Mouse (Mus musculus) heart, adult 8-10 months (tissue): ENCODE data around the gene Fam102a. TPM values are rescaled to one million over a fixed set of nuclear protein-coding genes. Genes with fewer than 3 reads are reported as not detected.
A peak's percentile ranks its signal among the peaks of the same experiment; 100 is the strongest.

ENCODE experiments used
- DNase-seq: peaks from one replicate; pipeline ENCODE4 v3.0.0; 2022; ENCODE audit warnings: low spot score
- total RNA-seq, 4 experiments: library from RNA; stranded (reverse); gene quantifications; 2 replicates each; pipeline ENCODE4 v1.2.4; 2022

Gene Fam102a
- total RNA-seq, 4 experiments from 2014 or later: 6.8 to 10.9 (median 8.6) TPM

GRCm38 (mm10) chr2:32607262-32607947 lies 72.3 kb downstream of the Fam102a start:
- DNase-seq: no peak

GRCm38 (mm10) chr2:32608141-32608777 lies 73.1 kb downstream of the Fam102a start:
- peak; percentile 89 for DNase-seq

GRCm38 (mm10) chr2:32608778-32609435 lies 73.8 kb downstream of the Fam102a start:
- no peak for DNase-seq

- no peak for DNase-seq
These were observed 75.6 kb downstream of the Fam102a start for GRCm38 (mm10) chr2:32610610-32611229.

GRCm38 (mm10) chr2:32612274-32612673 lies 77.1 kb downstream of the Fam102a start:
- DNase-seq: no peak

GRCm38 (mm10) chr2:32617109-32617508 lies 82.0 kb downstream of the Fam102a start:
- no peak for DNase-seq

- no peak for DNase-seq
These were observed 82.5 kb downstream of the Fam102a start for GRCm38 (mm10) chr2:32617601-32618000.

GRCm38 (mm10) chr2:32618051-32618450 lies 82.9 kb downstream of the Fam102a start:
- no peak for DNase-seq

Other genes starting within 250 kb of the Fam102a start
- 10 to 100 TPM; 75.1 to 88.9 (median 80.2) TPM for gene Golga2, start 247.9 kb upstream of the Fam102a start, total RNA-seq
- 100 to 1,000 TPM; 221 to 257 (median 231) TPM for gene Swi5, start 247.3 kb upstream of the Fam102a start, total RNA-seq
- 10 to 100 TPM; 25.8 to 34.9 (median 28.0) TPM for gene Ciz1, start 183.0 kb upstream of the Fam102a start, total RNA-seq
- gene Dnm1, start 182.0 kb upstream of the Fam102a start, total RNA-seq: 1 to 10 TPM; 3.5 to 7.5 (median 4.6) TPM
- 10 to 100 TPM; 43.8 to 49.1 (median 45.3) TPM for gene 1110008P14Rik, start 153.4 kb upstream of the Fam102a start, total RNA-seq
- gene Lcn2, start 147.1 kb upstream of the Fam102a start, total RNA-seq: 1 to 10 TPM; 3.7 to 7.2 (median 6.4) TPM
- gene Ptges2, start 139.4 kb upstream of the Fam102a start, total RNA-seq: 10 to 100 TPM; 58.8 to 71.3 (median 63.6) TPM
- 1 to 10 TPM; 3.4 to 4.4 (median 3.5) TPM for gene Naif1, start 84.9 kb upstream of the Fam102a start, total RNA-seq
- gene Slc25a25, start 83.9 kb upstream of the Fam102a start, total RNA-seq: 1 to 10 TPM; 6.4 to 7.8 (median 7.0) TPM
- 10 to 100 TPM; 16.5 to 22.2 (median 18.6) TPM for gene Dpm2, start 35.5 kb downstream of the Fam102a start, total RNA-seq
- under 1 TPM in 1 of 4 experiments, not detected in 3; 0.34 TPM for gene Pip5kl1, start 39.5 kb downstream of the Fam102a start, total RNA-seq
- not detected for gene 9430097D07Rik, start 40.4 kb downstream of the Fam102a start, total RNA-seq
- gene St6galnac4, start 51.8 kb downstream of the Fam102a start, total RNA-seq: 10 to 100 TPM; 15.6 to 23.2 (median 20.7) TPM
- 100 to 1,000 TPM; 102 to 131 (median 114) TPM for gene St6galnac6, start 64.4 kb downstream of the Fam102a start, total RNA-seq
- gene Ak1, start 86.4 kb downstream of the Fam102a start, total RNA-seq: 100 to 1,000 TPM; 656 to 809 (median 697) TPM
- gene Eng, start 111.3 kb downstream of the Fam102a start, total RNA-seq: 100 to 1,000 TPM; 111 to 143 (median 126) TPM
- gene Fpgs, start 168.8 kb downstream of the Fam102a start, total RNA-seq: 1 to 10 TPM; 5.5 to 6.0 (median 5.8) TPM
- gene Cdk9, start 177.7 kb downstream of the Fam102a start, total RNA-seq: 10 to 100 TPM; 23.3 to 27.1 (median 25.7) TPM
- 10 to 100 TPM; 16.4 to 28.8 (median 21.7) TPM for gene Sh2d3c, start 185.7 kb downstream of the Fam102a start, total RNA-seq
- gene 6330409D20Rik, start 205.7 kb downstream of the Fam102a start, total RNA-seq: not detected
- gene Tor2a, start 221.9 kb downstream of the Fam102a start, total RNA-seq: 10 to 100 TPM in 1 of 4 experiments, 1 to 10 TPM in 3; 7.8 to 10.1 (median 8.2) TPM
- under 1 TPM in 1 of 4 experiments, not detected in 3; 0.19 TPM for gene Ttc16, start 240.3 kb downstream of the Fam102a start, total RNA-seq
- gene Ptrh1, start 240.5 kb downstream of the Fam102a start, total RNA-seq: 1 to 10 TPM; 2.7 to 4.0 (median 3.2) TPM
- gene Cfap157, start 249.1 kb downstream of the Fam102a start, total RNA-seq: not detected